Mouse (Mus musculus) liver, embryonic 14 days (tissue): ENCODE results near the gene Odf3. TPM values are rescaled to one million over a fixed set of nuclear protein-coding genes. Genes with fewer than 3 reads are reported as not detected.

Experiments used
- polyA plus RNA-seq: library from polyadenylated mRNA; depleted of rRNA; stranded (reverse); fragments of >200 nt; gene quantifications from 2 replicates; pipeline ENCODE4 v1.2.3, GENCODE M21; 2012; rRNA removed

The Odf3 gene
- not detected in 2 replicates for polyA plus RNA-seq

DNA sequence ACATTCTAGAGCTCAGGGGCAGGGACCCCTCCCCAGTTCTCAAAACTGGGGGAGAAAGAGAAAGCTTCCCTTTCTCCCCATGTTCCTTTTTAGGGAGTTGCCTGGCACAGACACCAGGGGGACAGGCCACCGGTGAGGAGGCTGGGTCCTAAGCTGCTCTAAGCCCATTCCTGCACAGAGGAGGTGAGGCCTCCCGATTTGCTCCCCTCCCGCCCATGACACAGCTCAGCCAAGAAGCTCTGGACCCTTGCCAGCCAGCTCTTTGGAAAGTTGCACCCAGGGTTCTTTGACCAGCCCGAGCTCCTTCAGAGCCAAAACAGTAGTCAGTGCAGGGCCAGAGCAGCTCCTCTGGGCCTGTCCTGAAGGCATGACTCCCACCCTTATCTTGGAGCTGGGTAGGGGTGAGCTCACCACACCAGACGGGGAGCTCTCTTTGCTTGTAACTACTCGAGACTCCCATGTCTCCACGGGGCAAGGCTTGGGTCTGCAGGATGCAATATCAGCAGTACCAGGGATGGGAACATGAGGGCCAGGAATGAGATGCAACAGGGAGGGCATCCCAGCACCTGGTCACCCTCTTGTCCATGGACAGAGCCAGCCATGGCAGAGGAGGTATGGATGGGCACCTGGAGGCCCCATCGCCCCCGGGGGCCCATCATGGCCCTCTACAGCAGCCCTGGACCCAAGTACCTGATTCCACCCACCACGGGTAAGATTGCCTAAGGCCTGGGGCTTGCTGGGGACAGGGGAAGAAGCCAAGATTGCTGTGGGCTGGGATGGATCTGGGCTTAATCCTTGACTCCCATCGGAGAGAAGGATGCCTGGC lies at the start of gene Odf3:
Gene Odf3, plus strand, starts transcription at position 51 of the 826 bp plus-strand sequence.

DNA sequence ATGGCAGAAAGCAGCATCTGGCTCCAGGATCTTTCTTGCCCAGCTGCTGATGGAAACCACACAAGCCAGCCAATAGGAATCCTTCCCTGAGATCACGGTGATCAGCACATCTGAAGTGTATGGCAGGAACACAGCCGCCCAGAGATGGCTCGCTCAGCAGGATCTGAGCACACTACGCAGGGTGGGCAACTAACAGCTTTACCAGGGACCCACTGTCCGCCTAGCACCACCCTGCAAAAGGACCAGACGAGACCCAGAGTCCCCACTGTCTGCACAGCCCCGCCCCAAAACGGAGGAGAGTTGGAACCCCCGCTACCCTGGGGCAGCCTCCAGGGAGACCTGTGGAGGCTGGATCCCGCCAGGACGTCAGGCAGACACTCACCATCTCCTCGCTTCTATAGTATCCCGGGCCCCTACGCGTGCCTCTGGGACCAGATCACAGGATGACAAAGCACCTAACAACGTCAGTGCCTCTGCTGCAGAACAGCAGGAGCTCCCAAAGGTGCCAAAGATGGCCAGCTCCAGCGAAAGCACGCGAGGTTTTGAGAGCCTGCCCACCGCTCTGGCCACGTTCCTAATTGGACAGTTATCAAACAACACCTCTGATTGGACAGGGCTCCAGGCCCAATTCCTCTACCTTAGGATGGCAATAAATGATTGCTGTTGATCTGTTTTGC lies 25.8 kb upstream of the Odf3 start, which contains the start of gene Zfp941:
Gene Zfp941, minus strand, starts transcription at position 526 of the 677 bp plus-strand sequence.

DNA sequence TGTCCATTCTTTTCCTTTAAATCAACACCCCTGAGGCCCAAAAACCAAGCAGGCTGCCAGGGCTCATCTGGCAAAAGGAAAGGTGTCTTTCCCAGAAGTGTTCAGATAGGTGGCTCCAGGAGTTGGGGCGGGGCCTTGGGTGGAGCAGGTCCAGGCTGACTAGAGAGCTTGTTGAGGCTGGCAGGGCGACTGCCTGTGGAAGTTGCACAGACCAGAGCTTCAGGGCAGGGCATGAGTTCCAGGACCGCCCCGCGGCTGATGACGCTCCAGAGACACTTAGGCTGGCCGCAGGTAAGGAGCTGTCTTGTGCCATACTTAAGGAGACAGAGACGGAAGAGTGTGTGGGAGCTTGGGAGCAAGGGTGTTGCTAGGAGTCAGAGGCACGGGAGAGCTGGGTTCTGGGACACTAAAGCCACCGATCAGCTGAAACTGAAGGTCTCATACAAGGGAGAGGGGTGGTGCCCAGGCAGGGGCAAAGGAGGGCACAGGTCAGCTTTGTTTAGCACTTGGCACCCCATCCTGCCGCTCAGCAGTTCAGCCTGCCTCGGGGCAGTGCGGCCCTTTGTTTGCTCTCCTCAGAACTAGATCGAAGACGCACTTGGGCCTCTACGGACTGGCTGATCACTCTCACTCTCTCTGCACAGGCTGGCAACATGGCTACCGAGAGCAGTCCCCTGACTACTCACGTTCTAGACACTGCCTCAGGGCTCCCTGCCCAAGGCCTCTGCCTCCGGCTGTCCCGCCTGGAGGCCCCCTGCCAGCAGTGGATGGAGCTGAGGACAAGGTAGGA lies 12.4 kb upstream of the Odf3 start, which contains the start of gene Urah:
Gene Urah, plus strand, starts transcription at position 51 of the 790 bp plus-strand sequence.

DNA sequence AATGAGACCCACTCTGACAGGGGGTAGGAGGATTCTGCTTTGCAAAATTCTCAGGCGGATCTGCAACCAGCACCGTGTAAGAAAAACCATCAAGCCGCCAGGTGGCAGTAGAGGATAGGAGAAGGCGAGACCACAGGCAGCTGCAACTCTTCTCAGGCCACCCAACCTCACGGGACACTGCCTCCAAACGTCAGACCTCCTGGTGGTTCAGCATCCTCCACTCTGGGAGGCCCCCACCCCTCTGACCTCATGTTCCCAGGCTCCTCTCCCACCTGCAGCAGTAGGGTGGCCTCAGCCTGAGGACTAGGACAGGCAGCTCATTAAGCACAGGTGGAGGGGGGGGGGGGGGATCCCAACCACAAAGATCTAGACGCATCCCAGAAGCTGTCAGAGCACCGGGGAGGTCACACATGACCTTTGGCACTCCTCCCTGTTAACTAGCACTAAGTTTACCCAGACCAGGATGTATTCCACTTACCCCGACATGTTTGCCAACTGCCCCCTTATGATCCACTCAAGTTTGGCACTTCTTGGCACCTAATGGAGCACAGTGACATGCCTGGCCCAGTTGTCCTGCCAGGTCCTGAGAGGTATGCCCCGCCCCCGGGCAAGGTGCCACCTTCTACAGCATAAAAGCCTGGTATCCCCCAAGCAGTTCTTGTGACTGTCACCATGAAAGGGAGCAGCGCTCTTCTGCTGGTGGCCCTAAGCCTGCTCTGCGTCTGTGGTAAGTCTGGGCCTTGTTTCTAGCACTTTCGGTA lies 2.5 kb upstream of the Odf3 start, which contains the start of gene Scgb1c1:
Gene Scgb1c1, plus strand, starts transcription at position 643 of the 761 bp plus-strand sequence.

DNA sequence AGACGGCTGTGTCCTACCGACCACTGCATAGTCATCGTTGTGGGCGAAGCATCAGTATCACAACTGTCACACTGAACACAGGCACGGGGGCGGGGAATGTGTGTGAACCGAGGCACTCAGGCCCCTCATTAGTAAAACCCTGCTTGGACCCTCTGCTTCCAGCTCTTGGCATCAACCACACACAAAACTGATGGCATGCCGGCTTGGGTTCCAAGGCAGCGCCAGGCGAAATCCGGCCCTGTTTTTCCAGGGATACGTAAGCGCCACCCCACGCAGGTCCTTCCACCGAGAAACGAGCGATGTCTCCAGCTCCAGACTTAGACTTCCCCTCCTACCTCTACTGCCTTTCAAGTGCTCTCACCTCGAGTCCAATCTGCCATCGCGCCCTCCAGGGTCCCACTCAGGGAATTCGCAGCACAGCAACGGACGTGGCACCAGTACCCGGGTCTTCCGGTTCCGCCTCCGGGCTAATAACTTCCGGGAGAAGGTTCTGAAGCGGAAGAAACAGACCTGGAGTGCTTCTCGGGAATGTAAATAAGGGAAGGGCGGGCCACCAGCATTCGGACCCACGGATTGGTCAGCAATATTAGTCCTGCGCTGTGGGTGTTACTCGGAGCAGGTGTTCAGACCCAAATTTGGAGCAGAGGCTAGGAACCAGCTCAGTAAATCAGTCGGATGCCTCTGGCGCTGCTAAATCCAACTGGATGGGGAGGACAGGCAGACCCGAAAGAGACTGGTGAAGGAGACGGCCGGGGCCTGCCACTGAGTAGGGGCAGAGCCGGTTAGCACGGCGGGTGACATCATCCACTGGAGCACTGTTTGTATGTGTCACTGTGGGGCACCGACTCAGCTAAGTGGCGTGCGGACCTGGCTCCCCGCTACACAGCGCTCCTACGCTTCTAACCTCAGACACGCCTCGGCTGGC lies 8.5 kb downstream of the Odf3 start, which contains the start of gene Gm45785:
Gene Gm45785, minus strand, starts transcription at position 472 of the 925 bp plus-strand sequence.

DNA sequence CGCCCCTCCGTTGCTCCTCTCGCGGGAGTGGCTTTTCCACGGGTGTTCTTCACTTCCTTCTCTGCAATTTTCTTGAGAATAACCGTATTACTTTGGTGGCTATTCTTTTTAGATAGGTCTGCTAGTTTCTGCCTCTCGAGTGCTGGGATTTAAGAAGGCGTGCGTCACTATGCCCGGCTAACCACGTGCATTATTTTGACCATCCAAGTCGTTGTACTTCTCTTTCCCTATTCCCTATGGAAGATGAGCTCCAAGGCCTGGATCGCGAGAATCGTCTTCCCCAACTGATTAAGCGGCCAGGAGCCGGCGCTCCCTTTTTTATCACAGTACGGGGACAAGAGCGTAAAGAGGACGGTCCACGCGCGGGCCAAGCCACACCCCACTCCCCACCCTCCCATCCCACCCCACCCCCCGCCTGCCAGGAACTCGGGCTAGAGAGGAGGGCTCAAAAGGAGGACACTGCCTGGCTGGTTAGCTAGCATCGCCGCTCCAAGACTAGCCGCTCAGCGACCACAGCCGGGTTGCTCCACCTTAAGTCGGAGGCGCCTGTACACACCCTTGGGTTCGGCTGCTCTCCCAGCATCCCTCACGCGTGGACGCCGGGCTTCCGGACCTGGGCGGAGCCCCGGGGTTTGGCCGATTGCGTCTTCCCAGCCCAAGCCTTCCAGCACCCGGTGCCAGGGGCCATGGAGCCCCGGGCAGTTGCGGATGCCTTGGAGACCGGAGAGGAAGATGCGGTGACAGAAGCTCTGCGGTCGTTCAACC lies 9.4 kb downstream of the Odf3 start, which contains the start of gene Ric8a:
Gene Ric8a, plus strand, starts transcription at position 173 of the 765 bp plus-strand sequence.

DNA sequence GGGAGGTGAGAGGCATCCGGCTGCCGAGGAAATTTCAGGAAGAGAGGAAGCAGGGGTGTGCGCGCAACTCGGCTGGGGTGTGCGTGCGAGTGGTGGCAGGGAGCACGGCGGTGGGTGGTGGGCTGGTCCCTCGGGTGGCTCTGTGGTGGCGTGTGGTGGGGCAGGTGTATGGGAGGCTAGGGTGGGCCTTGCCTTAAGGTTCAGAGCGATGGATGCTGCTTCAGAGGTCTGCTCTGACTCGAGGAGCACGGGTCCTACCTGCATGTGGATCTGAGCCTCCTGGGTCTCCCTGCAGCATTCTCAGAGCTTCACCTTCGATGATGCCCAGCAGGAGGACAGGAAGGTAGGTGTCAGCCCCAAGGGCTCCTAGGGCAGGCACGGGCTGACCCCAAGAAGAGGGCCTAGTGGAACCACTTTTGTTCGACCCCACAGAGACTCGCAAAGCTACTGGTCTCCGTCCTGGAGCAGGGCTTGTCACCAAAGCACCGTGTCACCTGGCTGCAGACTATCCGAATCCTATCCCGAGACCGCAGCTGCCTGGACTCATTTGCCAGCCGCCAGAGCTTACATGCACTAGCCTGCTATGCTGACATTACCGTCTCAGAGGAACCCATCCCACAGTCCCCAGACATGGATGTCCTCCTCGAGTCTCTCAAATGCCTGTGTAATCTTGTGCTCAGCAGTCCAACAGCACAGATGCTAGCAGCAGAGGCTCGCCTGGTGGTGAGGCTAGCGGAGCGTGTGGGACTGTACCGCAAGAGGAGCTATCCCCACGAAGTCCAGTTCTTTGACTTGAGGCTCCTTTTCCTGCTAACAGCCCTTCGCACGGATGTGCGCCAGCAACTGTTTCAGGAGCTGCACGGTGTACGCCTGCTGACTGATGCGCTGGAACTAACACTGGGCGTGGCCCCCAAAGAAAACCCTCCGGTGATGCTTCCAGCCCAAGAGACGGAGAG lies 10.2 kb downstream of the Odf3 start, which contains the start of gene Bet1l:
Gene Bet1l, minus strand, starts transcription at position 28 of the 956 bp plus-strand sequence.

DNA sequence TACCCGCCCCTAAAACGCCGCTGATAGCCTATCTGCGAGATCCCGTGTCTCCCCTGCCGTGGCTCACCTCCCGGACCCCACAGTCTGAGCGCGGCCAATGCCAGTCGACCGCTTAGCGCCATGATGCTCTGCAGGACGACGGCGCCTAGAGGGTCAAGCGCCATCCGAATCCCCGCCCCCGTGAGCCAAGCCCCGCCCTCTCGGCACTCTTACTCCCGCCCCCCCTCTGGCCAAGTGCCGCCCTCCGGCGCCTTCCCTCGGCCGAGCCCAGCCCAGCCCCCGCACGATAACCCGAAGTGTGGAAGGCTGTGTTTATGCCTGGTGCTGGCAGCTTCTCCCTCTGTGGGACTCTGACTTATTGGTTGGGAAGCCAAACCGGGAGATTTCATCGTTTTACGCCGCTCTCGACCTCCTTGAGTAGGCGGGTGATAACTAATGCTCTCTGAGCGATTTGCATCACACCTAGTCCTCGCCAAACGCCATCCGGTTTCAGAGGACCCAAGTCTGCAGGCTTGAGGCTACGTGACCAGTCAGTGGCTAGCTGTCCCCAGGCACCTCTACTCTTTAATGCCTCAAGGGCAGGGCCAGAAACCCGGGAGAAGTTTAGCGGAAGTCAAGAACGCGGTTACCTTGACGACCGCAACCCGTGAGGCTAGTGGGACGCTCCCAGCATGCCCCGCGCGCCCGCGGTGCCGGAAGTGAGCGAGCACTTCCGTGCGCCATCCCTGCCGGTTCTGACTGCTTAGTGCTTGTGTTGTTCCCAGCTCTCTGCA lies 34.3 kb downstream of the Odf3 start, which contains the start of the genes Psmd13 and Sirt3:
Gene Psmd13, plus strand, starts transcription at position 273 of the 773 bp plus-strand sequence.
Gene Sirt3, minus strand, starts transcription at position 614 of the 773 bp plus-strand sequence.

DNA sequence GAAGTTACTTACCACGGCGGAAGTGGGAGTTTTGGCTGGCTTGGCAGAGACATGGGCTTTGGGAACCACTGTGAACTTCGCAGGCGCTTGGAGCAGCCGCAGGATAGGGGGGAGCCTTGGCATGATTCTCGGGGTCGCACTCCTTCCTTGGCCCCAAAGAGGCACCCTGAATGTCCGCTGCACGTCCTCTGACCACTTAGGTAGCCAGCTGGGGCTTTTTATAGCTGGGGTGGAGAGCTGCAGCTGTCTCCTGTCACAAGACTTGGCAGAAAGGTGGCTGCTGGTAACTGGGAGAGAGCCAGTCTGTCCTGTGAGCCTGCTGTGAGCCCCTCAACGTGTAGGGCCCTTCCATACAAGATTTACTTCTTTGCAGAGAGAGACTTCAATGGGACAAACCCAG lies 52.6 kb downstream of the Odf3 start, which contains the start of gene Cox8b:
Gene Cox8b, minus strand, starts transcription at position 227 of the 400 bp plus-strand sequence.

Other genes with a start within 250 kb of the Odf3 start
- gene Olfr46, start 246.5 kb upstream of the Odf3 start, polyA plus RNA-seq: not detected in 2 replicates
- not detected in 2 replicates for gene Olfr61, start 218.8 kb upstream of the Odf3 start, polyA plus RNA-seq
- not detected in 2 replicates for gene Olfr53, start 201.4 kb upstream of the Odf3 start, polyA plus RNA-seq
- not detected in 2 replicates for gene Olfr539, start 187.9 kb upstream of the Odf3 start, polyA plus RNA-seq
- not detected in 2 replicates for gene Olfr45, start 165.9 kb upstream of the Odf3 start, polyA plus RNA-seq
- gene Olfr541, start 150.5 kb upstream of the Odf3 start, polyA plus RNA-seq: not detected in 2 replicates
- 0.06 and 0.07 TPM in 2 replicates for gene Cyp2e1, start 84.1 kb upstream of the Odf3 start, polyA plus RNA-seq
- gene Syce1, start 60.0 kb upstream of the Odf3 start, polyA plus RNA-seq: 0.05 and 0.12 TPM in 2 replicates
- 0.11 and 0.14 TPM in 2 replicates for gene Zfp941, start 25.6 kb upstream of the Odf3 start, polyA plus RNA-seq
- gene Urah, start 12.8 kb upstream of the Odf3 start, polyA plus RNA-seq: 7.3 and 8.3 TPM in 2 replicates
- not detected in 2 replicates for gene Scgb1c1, start 2.3 kb upstream of the Odf3 start, polyA plus RNA-seq
- not detected in 2 replicates for gene Gm45785, start 8.5 kb downstream of the Odf3 start, polyA plus RNA-seq
- 14.7 and 15.6 TPM in 2 replicates for gene Ric8a, start 9.2 kb downstream of the Odf3 start, polyA plus RNA-seq
- 10.5 and 11.7 TPM in 2 replicates for gene Bet1l, start 9.8 kb downstream of the Odf3 start, polyA plus RNA-seq
- 50.0 and 57.2 TPM in 2 replicates for gene Psmd13, start 34.2 kb downstream of the Odf3 start, polyA plus RNA-seq
- 12.5 and 15.1 TPM in 2 replicates for gene Sirt3, start 34.5 kb downstream of the Odf3 start, polyA plus RNA-seq
- 0.48 TPM in 1 of 2 replicates, not detected in the other for gene Cox8b, start 52.6 kb downstream of the Odf3 start, polyA plus RNA-seq
- gene Nlrp6, start 73.1 kb downstream of the Odf3 start, polyA plus RNA-seq: 5.6 and 7.4 TPM in 2 replicates
- gene Pgghg, start 93.6 kb downstream of the Odf3 start, polyA plus RNA-seq: 6.0 and 7.0 TPM in 2 replicates
- gene Ifitm5, start 102.5 kb downstream of the Odf3 start, polyA plus RNA-seq: 0.38 and 0.46 TPM in 2 replicates
- not detected in 2 replicates for gene Gm45717, start 108.1 kb downstream of the Odf3 start, polyA plus RNA-seq
- 219 and 222 TPM in 2 replicates for gene Ifitm2, start 108.2 kb downstream of the Odf3 start, polyA plus RNA-seq
- gene Ifitm1, start 119.4 kb downstream of the Odf3 start, polyA plus RNA-seq: 29.1 and 33.2 TPM in 2 replicates
- 28.7 and 41.6 TPM in 2 replicates for gene Ifitm3, start 163.0 kb downstream of the Odf3 start, polyA plus RNA-seq
- 8.3 and 10.9 TPM in 2 replicates for gene Ifitm6, start 170.1 kb downstream of the Odf3 start, polyA plus RNA-seq
- gene Gm17387, start 181.3 kb downstream of the Odf3 start, polyA plus RNA-seq: not detected in 2 replicates
- 0.59 and 0.76 TPM in 2 replicates for gene B4galnt4, start 213.3 kb downstream of the Odf3 start, polyA plus RNA-seq
- 0.38 and 0.48 TPM in 2 replicates for gene Pkp3, start 230.4 kb downstream of the Odf3 start, polyA plus RNA-seq